Mouse (Mus musculus): ENCODE results near the gene Atp2c2. TPM values are rescaled to one million over a fixed set of nuclear protein-coding genes. Genes with fewer than 3 reads are reported as not detected.

Gene Atp2c2
- polyA plus RNA-seq, 1 experiment from 2014 or later, result 10.8 TPM

DNA sequence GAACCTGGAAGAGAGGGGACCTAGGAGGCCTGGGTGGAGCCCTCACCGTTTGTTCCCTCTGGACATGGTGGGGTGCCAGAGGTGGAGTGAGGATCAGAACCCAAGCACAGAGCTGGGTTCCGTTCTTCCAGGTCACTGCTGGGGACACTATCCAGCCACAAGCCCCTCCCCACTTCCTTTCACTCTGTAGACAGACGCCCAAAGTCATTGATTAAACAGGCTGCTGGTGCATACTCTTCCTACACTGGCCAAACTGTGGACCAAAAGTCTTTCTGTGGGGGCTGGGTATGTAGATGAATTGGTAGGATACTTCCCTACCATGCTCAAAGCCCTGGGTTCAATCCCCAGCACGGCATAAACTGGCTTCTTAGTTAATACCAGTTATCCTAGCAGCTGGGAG is 7.8 kb upstream of the Atp2c2 start:
- H3K27ac ChIP-seq (ENCODE audit: low read length), result no peak overlapping the region
- no peak overlapping the region for H3K9ac ChIP-seq (ENCODE audit: low read length)
- H3K4me3 ChIP-seq (replicated peaks; ENCODE audit: low read length), result no peak overlapping the region
- ATAC-seq (ENCODE audit: insufficient read depth, low FRiP score), result no peak
- no peaks in the 10 kb centered on the region for H3K9me3 ChIP-seq (replicated peaks; ENCODE audit: control insufficient read depth, low read length)
- WGBS, result 70% methylated on average over 4 of the region's 4 CpGs
- H3K36me3 ChIP-seq (ENCODE audit: control insufficient read depth, insufficient read depth, low read length), result no peaks in the 10 kb centered on the region
- no peaks in the 10 kb centered on the region for H3K27me3 ChIP-seq (ENCODE audit: control insufficient read depth, insufficient read depth, low read length)
- H3K4me2 ChIP-seq (ENCODE audit: low read depth, low read length), result no peak overlapping the region
- no peaks in the 10 kb centered on the region; the same call in 1 of the 2 replicates for H3K4me1 ChIP-seq (ENCODE audit: control insufficient read depth, insufficient read depth, low read length)

DNA sequence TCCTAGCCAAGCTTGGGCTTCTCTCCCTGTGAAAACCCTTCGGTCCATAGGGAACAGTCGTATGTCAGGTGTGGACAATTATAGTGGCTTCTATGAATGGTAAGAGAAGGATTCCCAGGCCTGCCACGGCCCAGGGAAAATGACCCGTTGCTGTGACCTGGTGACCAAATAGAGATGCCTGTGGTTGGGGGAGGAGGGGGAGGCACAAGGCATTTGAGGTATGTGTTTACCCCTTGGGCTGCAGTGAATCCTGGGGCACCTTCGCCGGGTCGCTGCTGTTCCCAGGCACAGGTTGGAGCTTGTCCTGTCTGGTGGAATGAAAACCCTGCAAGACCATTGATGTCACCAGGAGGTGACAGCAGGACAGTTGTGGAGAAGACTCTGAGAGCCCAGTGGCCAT is 5.1 kb upstream of the Atp2c2 start:
- Histone ChIP-seq H3K9ac (ENCODE audit: low read length) (no peak overlapping the region), H3K9me3 (replicated peaks; ENCODE audit: control insufficient read depth, low read length) (no peaks in the 10 kb centered on the region), H3K27ac (ENCODE audit: low read length) (no peak overlapping the region), H3K36me3 (ENCODE audit: control insufficient read depth, insufficient read depth, low read length) (no peaks in the 10 kb centered on the region), H3K4me1 (ENCODE audit: control insufficient read depth, insufficient read depth, low read length) (no peaks in the 10 kb centered on the region), H3K4me2 (ENCODE audit: low read depth, low read length) (no peak overlapping the region), H3K27me3 (ENCODE audit: control insufficient read depth, insufficient read depth, low read length) (peaks cover under 1% of the 10 kb centered on the region; the same call in 1 of the 2 replicates), H3K4me3 (replicated peaks; ENCODE audit: low read length) (no peak overlapping the region)
- ATAC-seq (ENCODE audit: insufficient read depth, low FRiP score), result no peak
- 49% methylated on average over 7 of the region's 7 CpGs for WGBS

DNA sequence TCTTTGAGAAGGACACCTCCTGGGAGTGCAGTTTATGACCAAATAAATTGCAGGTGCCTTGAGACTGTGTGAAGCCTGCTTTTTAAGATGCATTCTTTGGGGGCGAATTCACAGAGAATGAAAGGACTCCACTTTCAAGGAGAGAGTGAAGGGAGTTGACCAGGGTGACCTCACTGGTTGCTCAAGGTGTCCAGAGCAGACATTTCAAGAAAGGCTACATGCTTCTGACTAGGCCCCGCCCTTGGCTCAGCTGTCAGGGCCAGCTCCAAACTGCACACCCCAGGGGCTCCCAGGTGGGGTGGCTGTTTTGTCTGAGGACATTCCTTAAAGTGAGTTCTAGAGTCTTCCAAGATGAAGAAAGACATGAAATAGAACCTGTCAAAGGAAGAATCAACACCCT is 2.6 kb upstream of the Atp2c2 start:
- no peak overlapping the region for H3K4me2 ChIP-seq (ENCODE audit: low read depth, low read length)
- H3K36me3 ChIP-seq (ENCODE audit: control insufficient read depth, insufficient read depth, low read length), result no peaks in the 10 kb centered on the region
- H3K4me3 ChIP-seq (replicated peaks; ENCODE audit: low read length), result no peak overlapping the region
- no peak for ATAC-seq (ENCODE audit: insufficient read depth, low FRiP score)
- WGBS, result 73% methylated on average over 2 of the region's 2 CpGs
- H3K9ac ChIP-seq (ENCODE audit: low read length), result no peak overlapping the region
- H3K27ac ChIP-seq (ENCODE audit: low read length), result 0 out of 2 replicates have a peak overlapping the region, but pooled peaks have one; percentile 4
- peaks cover 12% of the 10 kb centered on the region for H3K27me3 ChIP-seq (ENCODE audit: control insufficient read depth, insufficient read depth, low read length)
- no peaks in the 10 kb centered on the region for H3K4me1 ChIP-seq (ENCODE audit: control insufficient read depth, insufficient read depth, low read length)
- no peaks in the 10 kb centered on the region for H3K9me3 ChIP-seq (replicated peaks; ENCODE audit: control insufficient read depth, low read length)

DNA sequence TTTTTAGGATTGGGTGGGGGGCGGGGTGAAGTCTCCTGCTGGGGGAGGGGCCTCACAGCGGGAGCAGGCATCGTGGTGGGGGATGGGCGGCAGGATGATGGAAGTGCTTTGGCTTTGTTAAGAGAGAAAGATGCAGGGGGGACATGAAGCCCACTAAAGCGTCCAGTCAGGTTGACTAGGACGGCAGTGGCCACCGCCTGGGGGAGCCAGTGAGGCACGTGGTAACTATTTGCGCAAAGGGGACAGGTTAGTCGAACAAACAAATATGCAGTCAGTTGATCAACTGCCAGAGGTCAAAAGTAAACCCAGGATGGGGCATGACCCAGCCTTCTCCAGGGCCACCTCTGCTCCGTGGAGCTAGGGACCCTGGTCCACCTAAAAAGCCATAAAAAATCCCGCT is 849 bp upstream of the Atp2c2 start:
- Histone ChIP-seq H3K9ac (ENCODE audit: low read length) (no peak overlapping the region), H3K4me3 (replicated peaks; ENCODE audit: low read length) (peak overlapping the region; percentile 44), H3K4me1 (ENCODE audit: control insufficient read depth, insufficient read depth, low read length) (no peaks in the 10 kb centered on the region), H3K36me3 (ENCODE audit: control insufficient read depth, insufficient read depth, low read length) (no peaks in the 10 kb centered on the region), H3K27me3 (ENCODE audit: control insufficient read depth, insufficient read depth, low read length) (peaks cover 13% of the 10 kb centered on the region), H3K4me2 (ENCODE audit: low read depth, low read length) (peak overlapping the region; percentile 51), H3K27ac (ENCODE audit: low read length) (no peak overlapping the region), H3K9me3 (replicated peaks; ENCODE audit: control insufficient read depth, low read length) (no peaks in the 10 kb centered on the region)
- no peak for ATAC-seq (ENCODE audit: insufficient read depth, low FRiP score)
- WGBS, result 5% methylated on average over 12 of the region's 12 CpGs

DNA sequence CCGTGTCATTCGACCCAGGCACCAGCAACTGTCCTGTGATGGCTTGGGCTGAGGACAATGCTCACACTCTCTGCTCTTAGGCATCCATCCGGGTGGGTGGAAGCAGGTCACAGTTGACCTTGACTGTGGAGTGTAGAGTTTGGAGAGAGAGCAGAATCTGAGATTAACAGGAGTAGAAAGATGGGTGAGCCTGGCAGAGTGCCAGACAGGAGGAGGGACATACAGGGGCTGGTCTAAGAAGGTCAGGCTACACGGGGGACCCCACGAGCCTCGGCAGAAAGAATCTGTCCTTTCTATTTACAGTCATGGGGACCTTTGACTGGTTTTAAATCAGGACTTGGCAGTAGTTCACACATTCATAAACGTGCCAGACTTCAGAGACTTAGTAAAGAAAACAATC is 3.2 kb downstream of the Atp2c2 start:
- no peak overlapping the region for H3K4me2 ChIP-seq (ENCODE audit: low read depth, low read length)
- 37% methylated on average over 7 of the region's 7 CpGs for WGBS
- no peak for ATAC-seq (ENCODE audit: insufficient read depth, low FRiP score)
- H3K4me1 ChIP-seq (ENCODE audit: control insufficient read depth, insufficient read depth, low read length), result no peaks in the 10 kb centered on the region
- no peaks in the 10 kb centered on the region for H3K9me3 ChIP-seq (replicated peaks; ENCODE audit: control insufficient read depth, low read length)
- peaks cover 13% of the 10 kb centered on the region for H3K27me3 ChIP-seq (ENCODE audit: control insufficient read depth, insufficient read depth, low read length)
- H3K4me3 ChIP-seq (replicated peaks; ENCODE audit: low read length), result no peak overlapping the region
- no peak overlapping the region for H3K9ac ChIP-seq (ENCODE audit: low read length)
- H3K27ac ChIP-seq (ENCODE audit: low read length), result no peak overlapping the region
- H3K36me3 ChIP-seq (ENCODE audit: control insufficient read depth, insufficient read depth, low read length), result no peaks in the 10 kb centered on the region

DNA sequence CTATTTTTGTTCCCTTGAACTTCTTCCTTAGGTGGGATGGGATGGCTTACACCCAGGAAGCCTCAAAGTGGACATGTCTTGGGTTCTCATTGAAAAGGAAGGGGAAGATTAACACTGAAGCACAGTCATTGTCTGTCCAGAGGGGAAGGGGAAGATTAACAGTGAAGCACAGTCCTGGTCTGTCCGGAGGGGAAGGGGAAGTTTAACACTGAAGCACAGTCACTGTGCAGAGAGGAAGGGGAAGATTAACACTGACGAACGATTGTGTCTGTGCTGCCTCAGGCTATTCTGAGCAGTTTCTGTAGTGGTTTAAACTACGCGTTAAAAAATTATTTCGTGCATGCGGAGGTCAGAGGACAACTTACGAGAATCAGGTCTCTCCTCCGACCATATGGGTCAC is 7.3 kb downstream of the Atp2c2 start:
- H3K27ac ChIP-seq (ENCODE audit: low read length), result no peak overlapping the region
- H3K9me3 ChIP-seq (replicated peaks; ENCODE audit: control insufficient read depth, low read length), result no peaks in the 10 kb centered on the region
- 0 out of 2 replicates have a peak, but pooled peaks cover 1% of the 10 kb centered on the region for H3K27me3 ChIP-seq (ENCODE audit: control insufficient read depth, insufficient read depth, low read length)
- peaks cover 11% of the 10 kb centered on the region; the same call in 1 of the 2 replicates for H3K4me1 ChIP-seq (ENCODE audit: control insufficient read depth, insufficient read depth, low read length)
- no peak overlapping the region for H3K4me3 ChIP-seq (replicated peaks; ENCODE audit: low read length)
- no peaks in the 10 kb centered on the region for H3K36me3 ChIP-seq (ENCODE audit: control insufficient read depth, insufficient read depth, low read length)
- H3K4me2 ChIP-seq (ENCODE audit: low read depth, low read length), result no peak overlapping the region
- 84% methylated on average over 9 of the region's 9 CpGs for WGBS
- no peak for ATAC-seq (ENCODE audit: insufficient read depth, low FRiP score)
- H3K9ac ChIP-seq (ENCODE audit: low read length), result no peak overlapping the region

DNA sequence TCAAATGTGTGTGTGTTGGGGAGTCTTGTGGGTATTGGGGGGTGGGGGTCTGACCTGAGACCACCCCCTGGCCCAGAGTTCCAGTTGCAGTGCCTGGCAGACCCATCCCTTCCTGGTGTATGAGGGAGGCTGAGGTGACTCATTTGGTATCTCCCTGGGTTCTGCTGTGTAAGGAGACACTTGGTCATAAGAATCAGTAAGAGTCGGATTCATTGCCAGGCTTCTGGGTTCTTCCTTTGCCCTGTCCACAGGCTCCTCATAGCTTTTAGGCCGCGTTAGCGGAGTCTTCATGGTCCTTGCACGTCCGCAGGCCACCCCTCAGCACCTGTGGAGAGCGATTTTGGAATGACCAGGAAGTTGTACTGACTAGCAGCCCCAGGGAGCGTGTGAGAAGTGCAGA is 8.7 kb downstream of the Atp2c2 start:
- Histone ChIP-seq H3K36me3 (ENCODE audit: control insufficient read depth, insufficient read depth, low read length) (no peaks in the 10 kb centered on the region), H3K4me1 (ENCODE audit: control insufficient read depth, insufficient read depth, low read length) (peaks cover 16% of the 10 kb centered on the region), H3K4me3 (replicated peaks; ENCODE audit: low read length) (no peak overlapping the region), H3K4me2 (ENCODE audit: low read depth, low read length) (no peak overlapping the region), H3K27me3 (ENCODE audit: control insufficient read depth, insufficient read depth, low read length) (no peaks in the 10 kb centered on the region), H3K9ac (ENCODE audit: low read length) (no peak overlapping the region), H3K27ac (ENCODE audit: low read length) (peak overlapping the region; percentile 48; the same call in 1 of the 2 replicates), H3K9me3 (replicated peaks; ENCODE audit: control insufficient read depth, low read length) (no peaks in the 10 kb centered on the region)
- 90% methylated on average over 8 of the region's 8 CpGs for WGBS
- ATAC-seq (ENCODE audit: insufficient read depth, low FRiP score), result no peak

GRCm38 (mm10) chr8:119708878-119709702 is 9.3 kb downstream of the Atp2c2 start:
- Histone ChIP-seq H3K4me3 (replicated peaks; ENCODE audit: low read length) (no peak overlapping the region), H3K27ac (ENCODE audit: low read length) (peak overlapping the region; percentile 48; the same call in 1 of the 2 replicates), H3K4me1 (ENCODE audit: control insufficient read depth, insufficient read depth, low read length) (peaks cover 16% of the 10 kb centered on the region), H3K9me3 (replicated peaks; ENCODE audit: control insufficient read depth, low read length) (no peaks in the 10 kb centered on the region), H3K4me2 (ENCODE audit: low read depth, low read length) (no peak overlapping the region), H3K36me3 (ENCODE audit: control insufficient read depth, insufficient read depth, low read length) (no peaks in the 10 kb centered on the region), H3K27me3 (ENCODE audit: control insufficient read depth, insufficient read depth, low read length) (no peaks in the 10 kb centered on the region), H3K9ac (ENCODE audit: low read length) (no peak overlapping the region)
- ATAC-seq (ENCODE audit: insufficient read depth, low FRiP score), result peak; percentile 34; the same call in 1 of the 2 replicates
- WGBS, result 53% methylated on average over 14 of the region's 14 CpGs

DNA sequence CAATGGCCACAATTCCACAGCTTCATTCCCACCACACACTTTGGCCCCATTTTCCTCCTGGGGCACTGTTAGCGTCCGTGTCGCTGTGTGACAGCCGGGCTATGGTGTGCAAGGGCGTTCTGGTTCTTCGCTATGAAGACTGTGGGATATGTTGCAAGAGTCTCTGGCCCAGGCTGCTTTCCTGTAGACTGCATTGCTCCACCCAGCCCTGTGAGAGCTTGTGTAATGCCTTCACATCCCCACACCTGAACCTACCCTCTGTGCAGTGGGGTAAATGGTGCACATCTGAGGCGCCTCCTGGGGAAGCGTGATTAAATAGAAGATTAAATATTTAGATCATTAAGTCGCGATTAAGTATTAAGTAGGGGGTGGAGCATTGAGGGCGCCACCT is 9.9 kb downstream of the Atp2c2 start:
- H3K9ac ChIP-seq (ENCODE audit: low read length), result no peak overlapping the region
- ATAC-seq (ENCODE audit: insufficient read depth, low FRiP score), result peak; percentile 26; the same call in 1 of the 2 replicates
- no peaks in the 10 kb centered on the region for H3K36me3 ChIP-seq (ENCODE audit: control insufficient read depth, insufficient read depth, low read length)
- H3K27ac ChIP-seq (ENCODE audit: low read length), result peak overlapping the region; percentile 2; the same call in 1 of the 2 replicates
- no peak overlapping the region for H3K4me3 ChIP-seq (replicated peaks; ENCODE audit: low read length)
- H3K4me1 ChIP-seq (ENCODE audit: control insufficient read depth, insufficient read depth, low read length), result peaks cover 20% of the 10 kb centered on the region
- WGBS, result 70% methylated on average over 11 of the region's 11 CpGs
- no peaks in the 10 kb centered on the region for H3K9me3 ChIP-seq (replicated peaks; ENCODE audit: control insufficient read depth, low read length)
- no peak overlapping the region for H3K4me2 ChIP-seq (ENCODE audit: low read depth, low read length)
- no peaks in the 10 kb centered on the region for H3K27me3 ChIP-seq (ENCODE audit: control insufficient read depth, insufficient read depth, low read length)
